Mouse (Mus musculus): ENCODE measurements around the gene Ptprm. TPM values are rescaled to one million over a fixed set of nuclear protein-coding genes. Genes with fewer than 3 reads are reported as not detected.

Gene Ptprm
- polyA plus RNA-seq, 1 experiment from 2014 or later: 12.9 TPM

DNA sequence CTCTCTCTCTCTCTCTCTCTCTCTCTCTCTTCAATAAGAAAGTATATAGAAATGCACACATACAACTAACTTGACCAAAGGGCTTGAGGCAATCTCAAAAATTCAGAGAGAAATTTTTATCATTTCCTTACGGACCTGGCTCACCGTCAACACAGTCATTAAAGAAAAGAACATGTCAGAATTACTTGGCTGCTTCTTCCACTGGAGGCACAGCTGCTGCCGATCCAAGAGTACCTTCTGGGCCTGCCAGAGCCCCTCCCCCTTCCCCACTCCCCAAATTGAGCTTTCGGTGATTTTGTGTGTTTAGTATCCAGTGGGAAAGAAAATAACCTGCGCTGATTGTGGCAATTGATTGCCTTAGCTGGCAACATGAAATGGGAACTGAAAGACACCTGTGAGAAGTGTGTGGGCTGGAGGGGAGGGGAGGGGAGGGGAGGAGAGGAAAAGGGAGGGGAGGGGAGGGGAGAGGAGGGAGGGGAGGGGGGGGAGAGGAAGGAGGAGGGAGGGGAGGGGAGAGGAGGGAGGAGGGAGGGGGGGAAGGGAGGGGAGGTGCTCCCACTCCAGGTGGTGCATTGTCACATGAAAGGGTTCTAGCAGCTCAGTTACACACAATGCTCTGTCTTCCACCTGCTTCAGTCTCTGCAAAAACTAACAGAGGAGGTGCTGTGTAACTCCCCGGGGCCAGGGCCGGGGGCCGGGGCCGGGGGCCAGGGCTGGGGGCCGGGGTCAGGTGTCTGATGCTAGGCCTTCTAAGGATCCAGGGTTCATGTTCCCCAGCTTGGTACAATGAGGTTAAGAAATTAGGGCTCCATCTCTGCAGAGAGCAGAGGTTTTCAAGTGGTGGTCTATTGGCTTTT, 552.2 kb downstream of the Ptprm start:
- ATAC-seq (ENCODE audit: low read depth): no peak

DNA sequence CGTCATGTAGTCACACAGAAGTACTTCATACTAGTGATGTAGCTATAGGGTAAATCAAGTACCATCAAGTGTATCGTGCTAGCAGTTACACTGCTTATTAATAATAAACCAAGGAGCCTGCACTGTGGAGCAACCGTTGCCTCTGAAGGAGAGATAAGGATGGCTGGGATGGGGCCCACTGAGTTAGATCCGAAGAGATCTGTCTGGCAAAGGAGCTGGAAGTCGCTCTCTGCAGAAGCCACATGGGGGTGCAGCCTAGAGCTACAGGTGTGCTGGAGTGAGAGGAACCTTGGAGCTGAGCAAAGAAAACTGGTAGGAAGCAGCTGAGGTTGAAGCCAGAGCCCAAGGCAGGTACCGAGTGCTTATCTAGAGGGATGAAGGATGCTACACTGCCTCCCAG, 554.0 kb downstream of the Ptprm start:
- ATAC-seq (ENCODE audit: low read depth): no peak
- Histone ChIP-seq H3K9me3 (no peaks in the 10 kb centered on the region), H3K4me1 (replicated peaks) (peaks cover 10% of the 10 kb centered on the region; the same call in 1 of the 2 replicates), H3K27me3 (no peaks in the 10 kb centered on the region), H3K9ac (no peak overlapping the region), H3K4me2 (no peak overlapping the region), H3K27ac (replicated peaks) (no peak overlapping the region), H3K4me3 (no peak overlapping the region), H3K36me3 (no peaks in the 10 kb centered on the region)
- WGBS: 93% methylated on average over 6 of the region's 6 CpGs

More for the DNA sequence above, 552.2 kb downstream of the Ptprm start:
- 30% methylated on average over 10 of the region's 10 CpGs for WGBS
- H3K4me3 ChIP-seq: no peak overlapping the region
- H3K9me3 ChIP-seq: no peaks in the 10 kb centered on the region
- H3K27me3 ChIP-seq: no peaks in the 10 kb centered on the region
- no peak overlapping the region for H3K27ac ChIP-seq (replicated peaks)
- H3K4me1 ChIP-seq (replicated peaks): peaks cover 10% of the 10 kb centered on the region; the same call in 1 of the 2 replicates
- H3K4me2 ChIP-seq: no peak overlapping the region
- H3K9ac ChIP-seq: no peak overlapping the region
- H3K36me3 ChIP-seq: no peaks in the 10 kb centered on the region

DNA sequence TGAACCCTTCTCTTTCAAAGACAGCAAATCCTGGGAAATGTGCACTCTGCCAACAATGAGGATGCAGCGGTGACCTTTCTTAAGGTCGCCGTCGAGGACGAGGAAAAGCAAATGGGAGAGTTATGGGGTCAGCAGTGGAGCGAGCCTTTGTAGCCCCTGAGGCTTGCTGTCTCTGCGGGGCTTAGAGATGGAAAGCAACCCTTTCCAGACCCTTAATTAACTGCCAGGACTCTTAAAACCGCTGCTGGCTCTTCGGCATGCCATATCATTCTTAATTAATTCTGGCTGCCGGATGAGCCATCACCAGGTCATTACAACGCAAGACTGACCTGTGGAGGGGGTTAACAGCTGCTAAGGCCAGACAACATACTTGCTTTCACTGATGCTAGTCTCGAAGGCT, 568.1 kb downstream of the Ptprm start:
- WGBS: 25% methylated on average over 12 of the region's 12 CpGs
- Histone ChIP-seq H3K9ac (no peak overlapping the region), H3K4me2 (no peak overlapping the region), H3K27ac (replicated peaks) (peak overlapping the region; percentile 23; the same call in 1 of the 2 replicates), H3K4me1 (replicated peaks) (peaks cover 8% of the 10 kb centered on the region), H3K36me3 (no peaks in the 10 kb centered on the region), H3K27me3 (no peaks in the 10 kb centered on the region), H3K9me3 (no peaks in the 10 kb centered on the region), H3K4me3 (no peak overlapping the region)
- no peak for ATAC-seq (ENCODE audit: low read depth)

DNA sequence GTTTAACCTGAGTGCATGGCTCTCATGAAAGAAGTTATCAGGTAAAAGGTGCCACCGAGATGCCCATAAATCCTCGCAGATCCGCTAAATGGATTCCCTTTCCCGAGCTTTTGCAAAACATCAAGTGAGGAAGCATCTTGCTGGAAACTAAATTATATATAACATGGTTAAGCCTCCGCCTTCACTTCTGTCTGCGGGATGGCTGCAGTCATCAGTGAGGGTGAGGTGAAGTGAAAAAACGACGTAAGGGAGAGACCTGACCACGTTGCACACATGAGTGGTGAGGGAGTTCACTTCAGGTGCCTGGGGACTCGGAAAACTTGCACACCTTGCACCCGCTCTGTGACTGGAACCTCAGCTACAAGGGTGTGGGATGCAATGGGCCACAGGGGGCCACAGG, 568.7 kb downstream of the Ptprm start:
- no peak overlapping the region for H3K9ac ChIP-seq

DNA sequence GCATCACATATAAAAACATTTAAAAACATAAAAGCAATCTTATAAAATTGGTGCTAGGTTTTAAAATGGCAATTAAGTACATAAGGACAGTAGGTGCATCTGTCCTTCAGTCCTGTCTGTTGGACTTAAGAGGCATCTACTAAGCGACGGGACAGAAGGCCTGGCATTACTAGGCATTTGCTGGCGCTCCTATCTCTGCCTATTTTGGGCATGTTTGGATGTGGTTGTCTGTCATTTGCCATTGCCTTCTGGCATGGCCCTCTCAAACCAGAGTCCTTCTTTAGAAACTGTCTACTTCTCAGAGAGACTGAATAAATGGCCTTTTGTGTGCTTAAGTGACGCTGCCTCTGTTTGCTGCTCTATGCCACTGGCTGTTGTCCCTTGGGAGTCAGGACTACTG, 570.7 kb downstream of the Ptprm start:
- ATAC-seq (ENCODE audit: low read depth): no peak
- H3K4me1 ChIP-seq (replicated peaks): peaks cover 15% of the 10 kb centered on the region
- WGBS: 83% methylated on average over 4 of the region's 4 CpGs
- no peaks in the 10 kb centered on the region for H3K36me3 ChIP-seq
- H3K9ac ChIP-seq: no peak overlapping the region
- no peaks in the 10 kb centered on the region for H3K9me3 ChIP-seq
- no peak overlapping the region for H3K27ac ChIP-seq (replicated peaks)
- H3K4me3 ChIP-seq: no peak overlapping the region
- H3K4me2 ChIP-seq: no peak overlapping the region
- no peaks in the 10 kb centered on the region for H3K27me3 ChIP-seq

More for the DNA sequence above, 568.7 kb downstream of the Ptprm start:
- no peaks in the 10 kb centered on the region for H3K9me3 ChIP-seq
- ATAC-seq (ENCODE audit: low read depth): no peak
- H3K27me3 ChIP-seq: no peaks in the 10 kb centered on the region
- H3K27ac ChIP-seq (replicated peaks): peak overlapping the region; percentile 23; the same call in 1 of the 2 replicates
- H3K4me1 ChIP-seq (replicated peaks): peaks cover 8% of the 10 kb centered on the region
- H3K36me3 ChIP-seq: no peaks in the 10 kb centered on the region
- WGBS: 84% methylated on average over 11 of the region's 11 CpGs
- no peak overlapping the region for H3K4me3 ChIP-seq
- no peak overlapping the region for H3K4me2 ChIP-seq

DNA sequence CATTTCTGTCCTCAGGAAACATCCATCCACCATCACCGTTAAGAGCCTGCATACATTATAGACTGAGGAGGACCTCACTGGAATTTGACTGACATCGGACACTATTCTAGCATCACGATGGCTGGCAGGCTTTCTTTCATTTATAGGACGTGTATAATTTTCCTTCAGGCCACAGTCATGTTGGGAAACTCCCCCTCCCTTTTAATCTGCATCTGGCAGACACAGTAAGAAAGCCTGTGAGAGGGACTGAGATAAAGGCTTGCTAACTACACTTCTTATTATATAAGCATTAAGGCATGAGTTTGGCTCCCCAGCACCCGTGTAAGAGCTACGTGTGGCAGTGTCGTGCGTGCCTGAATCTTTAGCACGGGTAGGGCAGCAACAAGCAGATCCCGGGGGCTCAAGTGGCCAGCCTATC, 571.2 kb downstream of the Ptprm start:
- WGBS: 79% methylated on average over 10 of the region's 10 CpGs
- Histone ChIP-seq H3K27me3 (no peaks in the 10 kb centered on the region), H3K4me1 (replicated peaks) (peaks cover 15% of the 10 kb centered on the region), H3K9ac (no peak overlapping the region), H3K36me3 (no peaks in the 10 kb centered on the region), H3K4me2 (no peak overlapping the region), H3K9me3 (no peaks in the 10 kb centered on the region), H3K27ac (replicated peaks) (no peak overlapping the region), H3K4me3 (no peak overlapping the region)
- no peak for ATAC-seq (ENCODE audit: low read depth)

DNA sequence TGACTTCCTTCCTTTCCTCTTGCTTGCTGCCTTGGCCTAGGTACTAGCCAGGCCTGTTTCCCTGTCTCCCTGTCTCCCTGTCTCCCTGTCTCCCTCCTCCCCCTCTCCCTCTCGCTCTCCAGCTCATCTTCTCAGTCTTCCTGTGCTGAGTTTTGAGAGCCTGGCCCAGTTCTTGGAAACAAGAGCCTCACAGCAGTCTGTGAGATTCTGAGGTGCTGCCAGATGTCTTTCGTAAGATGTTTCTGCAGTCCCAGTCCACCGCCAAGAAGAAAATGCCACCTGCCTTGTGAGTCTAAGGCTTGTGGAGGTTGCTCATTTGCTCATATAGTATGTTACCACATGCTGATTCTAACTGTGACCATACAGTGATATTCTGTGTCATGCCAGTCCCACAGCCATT, 572.3 kb downstream of the Ptprm start:
- Histone ChIP-seq H3K9me3 (no peaks in the 10 kb centered on the region), H3K27ac (replicated peaks) (no peak overlapping the region), H3K4me3 (no peak overlapping the region), H3K36me3 (no peaks in the 10 kb centered on the region), H3K4me1 (replicated peaks) (peaks cover 15% of the 10 kb centered on the region), H3K9ac (no peak overlapping the region), H3K27me3 (no peaks in the 10 kb centered on the region), H3K4me2 (no peak overlapping the region)
- WGBS: 87% methylated on average over 3 of the region's 3 CpGs
- ATAC-seq (ENCODE audit: low read depth): no peak

DNA sequence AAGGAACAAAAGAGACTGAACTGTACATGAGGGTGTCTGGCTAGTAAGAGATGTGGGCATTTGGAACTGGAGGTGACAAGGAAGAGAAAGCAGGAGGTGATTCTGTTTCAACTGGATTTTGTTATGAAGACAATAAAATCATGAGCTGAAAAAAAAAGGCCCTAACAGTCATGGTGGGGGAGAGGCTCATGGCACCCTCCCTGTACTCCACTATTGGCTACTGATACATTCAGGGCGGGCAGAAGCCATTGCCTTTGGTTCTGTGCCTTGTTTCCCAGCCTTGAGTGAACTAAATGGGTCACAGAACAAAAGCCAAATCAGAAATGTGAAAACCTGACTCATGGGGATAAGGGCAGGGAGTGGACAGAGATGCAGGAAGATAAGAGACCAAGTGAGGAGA, 575.2 kb downstream of the Ptprm start:
- WGBS: 75% methylated on average over 1 of the region's 1 CpGs
- peaks cover 6% of the 10 kb centered on the region; the same call in 1 of the 2 replicates for H3K4me1 ChIP-seq (replicated peaks)
- H3K9ac ChIP-seq: no peak overlapping the region

DNA sequence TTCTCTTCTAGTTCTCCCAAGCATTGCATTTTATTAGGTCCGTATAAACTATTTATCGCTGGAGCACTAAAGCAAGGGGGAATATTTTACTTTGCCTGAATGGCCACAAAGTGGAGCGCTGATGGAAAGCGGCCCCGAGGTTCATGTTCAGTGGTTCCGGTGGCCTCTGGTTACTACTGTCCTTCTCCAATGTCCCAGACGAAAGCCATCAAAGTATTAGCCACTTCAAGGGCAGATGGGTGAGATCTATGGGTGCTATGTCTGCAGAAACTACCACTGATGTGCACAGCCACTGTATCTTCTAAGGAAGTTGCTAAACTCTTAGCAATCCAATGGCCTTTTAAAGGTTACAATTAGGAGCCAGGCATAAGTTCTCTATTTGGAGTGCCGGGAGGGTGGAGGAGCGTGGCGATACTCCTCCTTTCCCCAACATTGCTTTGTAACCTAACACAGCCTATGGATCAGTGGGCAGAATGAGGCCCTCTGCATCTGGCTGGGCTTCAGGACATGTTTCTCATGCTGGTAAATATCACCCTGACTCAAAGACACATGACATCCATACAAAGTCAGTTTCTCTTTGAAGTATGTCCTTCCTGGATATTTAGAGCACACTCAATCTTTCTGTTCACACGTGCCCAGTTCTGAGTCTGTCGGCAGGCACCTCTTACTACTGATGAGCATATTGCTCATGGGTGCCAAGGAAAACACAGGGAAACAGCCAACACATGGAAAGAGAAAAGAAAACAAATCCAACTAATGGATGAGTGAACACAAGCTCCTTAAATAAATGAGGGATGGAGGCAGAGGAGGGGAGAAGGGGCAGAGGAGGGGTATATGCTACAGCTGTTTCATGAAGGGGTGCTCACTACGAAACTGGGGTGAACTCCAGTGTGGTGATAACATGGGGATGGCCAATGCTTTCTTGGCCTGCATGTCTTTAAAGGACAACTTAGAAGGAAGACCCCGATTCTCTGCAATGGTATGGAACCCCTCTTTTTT, 584.6 kb downstream of the Ptprm start:
- Histone ChIP-seq H3K4me2 (no peak overlapping the region), H3K9me3 (no peaks in the 10 kb centered on the region), H3K36me3 (no peaks in the 10 kb centered on the region), H3K27me3 (no peaks in the 10 kb centered on the region), H3K27ac (replicated peaks) (peak overlapping the region; percentile 52; the same call in 1 of the 2 replicates), H3K9ac (no peak overlapping the region), H3K4me3 (no peak overlapping the region), H3K4me1 (replicated peaks) (peaks cover 32% of the 10 kb centered on the region)
- 0 out of 2 replicates have a peak, but pooled peaks have one; percentile 20 for ATAC-seq (ENCODE audit: low read depth)
- WGBS: 74% methylated on average over 14 of the region's 14 CpGs

More for the DNA sequence above, 575.2 kb downstream of the Ptprm start:
- Histone ChIP-seq H3K9me3 (no peaks in the 10 kb centered on the region), H3K36me3 (no peaks in the 10 kb centered on the region), H3K27ac (replicated peaks) (0 out of 2 replicates have a peak overlapping the region, but pooled peaks have one; percentile 6), H3K27me3 (no peaks in the 10 kb centered on the region), H3K4me2 (no peak overlapping the region), H3K4me3 (no peak overlapping the region)
- ATAC-seq (ENCODE audit: low read depth): no peak

DNA sequence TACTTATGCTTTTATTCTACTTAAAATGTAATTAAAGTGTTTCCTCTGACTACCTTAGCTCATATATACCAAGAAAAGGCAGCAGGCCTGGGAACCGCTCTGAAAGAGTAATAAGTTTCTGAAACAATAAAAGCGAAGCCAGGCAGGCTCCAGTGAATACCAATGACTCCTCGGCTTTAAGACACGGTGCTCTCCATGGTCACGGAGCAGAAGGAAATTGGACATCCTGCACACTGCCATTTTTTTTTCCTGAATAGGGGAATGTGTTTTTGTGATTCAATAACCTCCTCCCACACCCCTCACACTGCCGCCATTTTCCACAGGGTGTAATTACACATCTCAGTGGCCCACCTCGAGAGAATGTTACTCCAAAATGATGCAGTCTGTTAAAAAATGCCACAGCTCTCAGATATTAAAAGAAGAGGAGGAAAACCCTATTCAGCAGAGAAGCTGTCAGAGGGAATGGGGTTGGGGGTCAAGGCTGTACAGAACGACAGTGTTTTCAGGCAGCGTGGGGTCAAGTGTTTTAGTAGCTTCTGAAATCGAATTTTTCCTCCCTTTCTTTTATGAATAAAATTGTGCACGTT, 585.5 kb downstream of the Ptprm start:
- no peak overlapping the region; the same call in 1 of the 2 replicates for H3K9ac ChIP-seq
- peak overlapping the region; percentile 52 for H3K27ac ChIP-seq (replicated peaks)
- H3K36me3 ChIP-seq: no peaks in the 10 kb centered on the region
- no peak overlapping the region for H3K4me3 ChIP-seq
- H3K4me2 ChIP-seq: 0 out of 2 replicates have a peak overlapping the region, but pooled peaks have one; percentile 6
- peaks cover 32% of the 10 kb centered on the region for H3K4me1 ChIP-seq (replicated peaks)
- no peaks in the 10 kb centered on the region for H3K9me3 ChIP-seq
- no peaks in the 10 kb centered on the region for H3K27me3 ChIP-seq
- peak; percentile 76; the same call in 1 of the 2 replicates for ATAC-seq (ENCODE audit: low read depth)
- 25% methylated on average over 11 of the region's 11 CpGs for WGBS

DNA sequence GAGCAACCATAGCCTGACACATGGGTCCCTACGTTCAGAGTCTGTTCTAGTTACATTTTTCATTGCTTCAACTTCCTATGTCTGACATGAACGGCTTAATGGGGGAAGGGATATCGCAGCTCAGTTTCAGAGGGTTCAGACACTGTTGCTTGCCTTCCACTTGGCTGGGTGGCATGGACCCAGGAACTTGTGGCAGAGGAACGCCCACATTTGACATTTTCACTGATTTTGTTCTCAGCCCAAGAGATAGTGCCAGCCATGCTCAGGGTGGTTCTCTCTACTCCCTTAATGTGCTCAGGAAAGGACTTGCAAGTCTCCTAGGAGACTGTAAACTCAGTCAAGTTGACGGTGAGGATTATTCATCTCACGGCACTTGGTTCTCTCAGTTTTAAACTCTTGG, 588.1 kb downstream of the Ptprm start:
- H3K27me3 ChIP-seq: no peaks in the 10 kb centered on the region
- peaks cover 49% of the 10 kb centered on the region for H3K4me1 ChIP-seq (replicated peaks)
- no peak overlapping the region for H3K9ac ChIP-seq
- no peaks in the 10 kb centered on the region for H3K36me3 ChIP-seq
- WGBS: 84% methylated on average over 6 of the region's 6 CpGs
- no peaks in the 10 kb centered on the region for H3K9me3 ChIP-seq
- ATAC-seq (ENCODE audit: low read depth): no peak
- no peak overlapping the region for H3K4me2 ChIP-seq
- no peak overlapping the region for H3K4me3 ChIP-seq
- no peak overlapping the region for H3K27ac ChIP-seq (replicated peaks)

Data from neural tube, embryonic 13.5 days (tissue).